Mouse (Mus musculus): ENCODE data around the gene Ptges.
"Not testable (repeated sequence)": the region's sequence is repeated elsewhere in the genome, so short reads cannot be mapped to it uniquely, and the experiment has no call there.

- not testable (repeated sequence) for TF ChIP-seq POLR2A (IDR thresholded peaks at IDR 0.05; ENCODE audit: insufficient read length, low read depth); POLR2AphosphoS2 (IDR thresholded peaks at IDR 0.05; ENCODE audit: insufficient read length, low read depth); CEBPB (IDR thresholded peaks at IDR 0.05; ENCODE audit: insufficient read depth, poor library complexity, severe bottlenecking); USF1 (IDR thresholded peaks at IDR 0.05; ENCODE audit: low read depth); SRF (IDR thresholded peaks at IDR 0.05; ENCODE audit: control insufficient read depth, insufficient read length, low read depth); TCF3 (IDR thresholded peaks at IDR 0.05; ENCODE audit: insufficient read length, low read depth)
Measured at GRCm38 (mm10) chr2:30915933-30916332, 13.7 kb downstream of the Ptges start.
